Mouse (Mus musculus) E14TG2a.4 (cell line): ENCODE data around the gene Olfr147.
A peak's percentile ranks its signal among the peaks of the same experiment; 100 is the strongest.
"Not testable (repeated sequence)": the region's sequence is repeated elsewhere in the genome, so short reads cannot be mapped to it uniquely, and the experiment has no call there.

Experiments
- H3K27me3 ChIP-seq: 2 replicates; pipeline ENCODE4 v1.6.1; 2014; ENCODE audit warnings: low read length, control low read depth; ENCODE audit not compliant: insufficient read depth
- H3K36me3 ChIP-seq: 2 replicates; pipeline ENCODE4 v1.6.1; 2014; ENCODE audit warnings: low read length, control low read depth; ENCODE audit not compliant: insufficient read depth
- H3K4me1 ChIP-seq: replicated peaks from 2 replicates; pipeline ENCODE4 v1.6.1; 2014; ENCODE audit warnings: low read depth, low read length, control low read depth
- H3K4me3 ChIP-seq: replicated peaks from 2 replicates; pipeline ENCODE4 v1.5.1; 2014; ENCODE audit warnings: mild to moderate bottlenecking, low read length
- H3K9me3 ChIP-seq: 2 replicates; pipeline ENCODE4 v1.6.1; 2014; ENCODE audit warnings: low read length, control low read depth
- CTCF ChIP-seq: conservative IDR thresholded peaks from 2 replicates; pipeline ENCODE4 v1.5.1; 2014; ENCODE audit warnings: low read length
- NANOG ChIP-seq: IDR thresholded peaks from 2 replicates; pipeline ENCODE4 v1.6.1; 2014; ENCODE audit warnings: borderline replicate concordance, low read length, mixed read lengths
- POU5F1 ChIP-seq: IDR thresholded peaks from 2 replicates; pipeline ENCODE4 v1.6.1; 2014; ENCODE audit warnings: low read length, borderline replicate concordance

Olfr147 gene

DNA sequence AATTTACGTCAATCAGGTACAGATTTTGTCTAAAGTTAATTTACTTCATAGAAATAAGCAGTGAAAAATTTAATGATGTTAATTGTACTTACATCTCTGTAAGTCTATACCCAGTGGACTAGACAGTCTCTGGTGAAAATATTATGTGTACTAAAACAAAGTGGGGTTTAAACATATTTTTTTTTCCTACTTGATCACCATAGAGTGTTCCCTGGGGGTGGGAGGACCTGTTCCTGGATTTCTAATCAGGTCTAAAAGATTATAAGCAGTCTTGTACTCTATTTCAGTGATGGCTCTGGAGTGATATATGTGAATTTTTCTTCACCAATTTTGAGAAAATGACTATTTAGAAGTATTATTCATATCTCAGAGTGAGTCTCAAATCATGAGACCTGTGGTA lies at the start of gene Olfr147:
TSS of gene Olfr147 (plus strand) at position 301 of the 400 bp plus-strand sequence.
- H3K4me3 ChIP-seq: no peak within 1 kb of the TSS
- peaks cover 5% of the 10 kb centered on the region for H3K4me1 ChIP-seq
- no peaks in the 10 kb centered on the region for H3K27me3 ChIP-seq
- H3K36me3 ChIP-seq: no peaks in the 10 kb centered on the region; the same call in 1 of the 2 replicates
- peaks cover 5% of the 10 kb centered on the region; the same call in 1 of the 2 replicates for H3K9me3 ChIP-seq
- TF ChIP-seq NANOG (no peak), POU5F1 (no peak), CTCF (no peak)

DNA sequence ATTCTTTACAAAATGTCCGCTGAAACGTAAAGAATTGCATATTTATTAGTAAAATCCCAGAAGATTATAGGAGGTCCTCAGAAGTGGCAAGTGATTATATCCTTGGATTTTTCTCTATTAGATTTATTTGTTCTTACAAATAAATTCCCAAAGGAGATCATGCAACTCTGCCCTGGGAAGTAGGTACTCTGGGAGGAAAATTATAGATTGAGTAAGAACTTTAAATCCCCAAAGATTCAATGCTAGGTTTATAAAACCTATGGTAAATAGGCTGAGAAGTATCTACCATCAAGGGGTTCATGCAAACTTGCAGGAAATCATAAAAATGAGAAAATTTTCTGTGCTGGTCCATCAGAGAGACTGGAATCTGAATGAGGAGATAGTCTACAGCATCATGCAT lies 34.9 kb upstream of the Olfr147 start, which contains the start of gene Olfr250:
TSS of gene Olfr250 (plus strand) at position 301 of the 400 bp plus-strand sequence.
- H3K9me3 ChIP-seq: no peaks in the 10 kb centered on the region
- TF ChIP-seq CTCF (no peak), POU5F1 (no peak), NANOG (no peak)
- H3K36me3 ChIP-seq: no peaks in the 10 kb centered on the region
- H3K4me1 ChIP-seq: no peaks in the 10 kb centered on the region
- H3K4me3 ChIP-seq: no peak within 1 kb of the TSS
- H3K27me3 ChIP-seq: no peaks in the 10 kb centered on the region

DNA sequence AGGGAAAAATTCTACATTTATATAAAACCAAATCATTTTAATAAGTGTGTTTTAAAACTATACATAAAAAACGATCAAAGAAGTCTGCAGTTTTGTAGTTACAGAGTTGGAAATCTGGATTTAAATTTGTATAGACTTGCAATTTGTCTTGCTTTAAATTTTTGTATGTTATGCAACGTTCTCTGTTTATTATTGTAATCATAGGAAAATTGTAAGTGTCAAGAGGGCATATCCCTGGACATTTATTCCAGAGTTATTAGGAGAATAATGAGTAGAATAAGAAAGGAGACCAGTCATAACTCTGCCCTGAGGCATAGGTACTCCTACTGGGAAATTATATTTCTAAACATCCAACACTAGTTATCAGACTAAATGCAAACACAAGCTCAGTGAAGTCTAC lies 24.7 kb upstream of the Olfr147 start, which contains the start of gene Olfr251:
TSS of gene Olfr251 (plus strand) at position 301 of the 400 bp plus-strand sequence.
- no peaks in the 10 kb centered on the region for H3K9me3 ChIP-seq
- H3K4me3 ChIP-seq: no peak within 1 kb of the TSS
- TF ChIP-seq POU5F1 (no peak), NANOG (no peak), CTCF (no peak)
- H3K36me3 ChIP-seq: no peaks in the 10 kb centered on the region
- H3K4me1 ChIP-seq: no peaks in the 10 kb centered on the region
- H3K27me3 ChIP-seq: no peaks in the 10 kb centered on the region

DNA sequence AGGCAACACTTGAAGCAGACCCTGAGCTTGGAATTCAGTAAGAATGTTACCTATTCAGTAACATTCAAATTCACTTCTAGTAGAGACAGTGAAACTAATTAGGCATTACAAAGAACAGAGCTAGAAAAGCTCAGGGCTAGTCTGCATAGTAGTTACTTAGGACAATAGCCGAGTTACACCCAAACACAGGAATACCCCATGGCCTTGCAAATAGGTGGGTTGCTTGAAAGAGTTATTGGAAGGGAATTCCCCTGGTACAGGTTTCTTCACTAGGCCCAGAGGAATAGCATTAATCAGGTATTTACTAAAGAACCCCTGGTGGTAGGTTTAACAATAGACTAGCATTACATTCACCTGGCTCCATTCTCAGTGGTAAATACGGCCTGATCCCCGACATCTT lies 6.0 kb downstream of the Olfr147 start:
- H3K4me1 ChIP-seq, H3K36me3 ChIP-seq, H3K27me3 ChIP-seq, H3K4me3 ChIP-seq: not testable (repeated sequence)
- TF ChIP-seq NANOG: peak; percentile 81; the same call in 1 of the 2 replicates
- H3K9me3 ChIP-seq: peaks cover 24% of the 10 kb centered on the region

DNA sequence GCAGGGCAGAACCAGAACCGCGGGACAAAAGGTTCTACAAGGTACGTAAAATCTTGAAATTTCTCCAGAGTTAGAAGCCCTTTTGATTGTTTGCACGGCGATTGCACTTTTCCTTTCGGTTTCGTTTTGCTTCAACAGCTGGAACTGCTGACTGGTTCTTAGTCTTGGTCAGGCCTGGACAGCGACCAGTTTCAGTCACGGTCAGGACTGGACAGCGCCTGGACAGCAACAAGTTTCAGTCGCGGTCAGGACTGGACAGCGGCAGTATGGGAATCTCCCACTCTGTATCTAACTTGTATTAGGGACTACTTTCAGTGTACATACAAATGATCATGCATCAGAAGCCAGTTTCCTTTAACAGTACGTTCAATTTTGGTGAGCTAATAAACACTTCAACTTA lies 12.0 kb downstream of the Olfr147 start:
- H3K27me3 ChIP-seq, H3K9me3 ChIP-seq, H3K4me3 ChIP-seq, H3K36me3 ChIP-seq, H3K4me1 ChIP-seq: not testable (repeated sequence)

DNA sequence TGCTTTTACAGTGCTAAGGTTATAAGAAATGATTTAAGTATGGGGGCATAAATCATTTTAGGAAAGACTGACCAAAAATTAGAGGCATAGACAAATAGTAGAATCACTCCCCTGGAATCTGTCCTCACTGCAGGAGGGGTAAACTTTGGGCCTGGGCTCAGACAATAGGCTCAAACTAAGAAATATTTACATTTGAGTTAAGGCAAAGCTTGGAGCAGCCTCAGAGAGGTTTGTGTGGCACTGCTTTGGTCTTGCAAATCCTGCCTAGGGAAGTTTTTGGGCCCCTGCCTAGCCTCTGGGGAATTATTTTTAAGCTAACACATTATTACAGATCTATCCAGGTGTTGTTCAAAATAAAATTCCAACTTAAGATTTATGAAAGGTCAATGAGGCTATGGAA lies 22.3 kb downstream of the Olfr147 start:
- Histone ChIP-seq H3K27me3 (no peaks in the 10 kb centered on the region), H3K4me1 (peaks cover 6% of the 10 kb centered on the region; the same call in 1 of the 2 replicates), H3K9me3 (peaks cover 42% of the 10 kb centered on the region), H3K4me3 (no peak overlapping the region), H3K36me3 (0 out of 2 replicates have a peak, but pooled peaks cover 4% of the 10 kb centered on the region)
- TF ChIP-seq NANOG: no peak
- no peak for TF ChIP-seq POU5F1
- TF ChIP-seq CTCF: no peak

DNA sequence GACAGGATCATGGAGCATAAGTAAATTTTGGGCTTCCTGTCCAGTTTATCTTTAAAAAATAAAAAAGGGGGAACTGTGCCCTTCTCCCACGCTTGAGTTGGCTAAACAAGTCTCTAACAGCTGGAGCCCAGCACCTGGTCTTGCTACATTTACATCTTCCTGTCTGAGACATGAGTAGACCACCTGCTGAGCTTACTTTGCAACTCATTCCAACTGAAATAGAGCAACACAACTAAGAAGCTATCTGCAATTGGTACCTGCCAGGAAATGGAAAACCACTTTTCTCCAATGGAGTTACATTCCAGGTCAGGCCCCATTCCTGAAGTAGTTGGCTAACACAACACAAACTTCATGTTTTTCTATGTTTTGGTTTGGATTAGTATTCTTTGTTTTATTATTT lies 25.5 kb downstream of the Olfr147 start:
- no peaks in the 10 kb centered on the region for H3K27me3 ChIP-seq
- H3K36me3 ChIP-seq: no peaks in the 10 kb centered on the region
- no peak overlapping the region for H3K4me3 ChIP-seq
- H3K9me3 ChIP-seq: peaks cover 22% of the 10 kb centered on the region; the same call in 1 of the 2 replicates
- TF ChIP-seq POU5F1 (no peak), CTCF (no peak), NANOG (no peak)
- peaks cover 6% of the 10 kb centered on the region; the same call in 1 of the 2 replicates for H3K4me1 ChIP-seq

DNA sequence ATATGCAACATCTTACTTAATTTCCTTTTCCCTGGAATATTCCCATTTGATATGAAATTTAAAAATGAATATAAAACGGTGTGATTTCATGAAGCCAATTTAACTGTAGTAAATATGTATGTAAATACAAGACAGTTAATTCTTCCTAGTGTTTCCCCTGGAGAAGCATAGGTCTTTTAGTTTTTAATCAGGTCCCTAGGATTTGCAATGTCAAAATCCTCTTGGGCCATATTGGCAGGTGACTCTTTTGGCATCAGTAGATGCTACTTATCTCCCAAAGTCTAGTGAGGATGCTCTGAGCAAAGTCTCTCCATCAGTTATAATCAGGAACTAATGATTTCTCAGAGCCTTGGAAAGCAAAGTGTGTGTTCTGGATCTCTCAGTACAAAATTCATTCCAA lies 27.7 kb downstream of the Olfr147 start, which contains the start of gene Olfr901:
TSS of gene Olfr901 (plus strand) at position 301 of the 400 bp plus-strand sequence.
- Histone ChIP-seq H3K27me3 (no peaks in the 10 kb centered on the region), H3K36me3 (no peaks in the 10 kb centered on the region), H3K9me3 (peaks cover 18% of the 10 kb centered on the region; the same call in 1 of the 2 replicates), H3K4me1 (peaks cover 3% of the 10 kb centered on the region; the same call in 1 of the 2 replicates), H3K4me3 (no peak within 1 kb of the TSS)
- TF ChIP-seq NANOG (no peak), POU5F1 (no peak), CTCF (no peak)

DNA sequence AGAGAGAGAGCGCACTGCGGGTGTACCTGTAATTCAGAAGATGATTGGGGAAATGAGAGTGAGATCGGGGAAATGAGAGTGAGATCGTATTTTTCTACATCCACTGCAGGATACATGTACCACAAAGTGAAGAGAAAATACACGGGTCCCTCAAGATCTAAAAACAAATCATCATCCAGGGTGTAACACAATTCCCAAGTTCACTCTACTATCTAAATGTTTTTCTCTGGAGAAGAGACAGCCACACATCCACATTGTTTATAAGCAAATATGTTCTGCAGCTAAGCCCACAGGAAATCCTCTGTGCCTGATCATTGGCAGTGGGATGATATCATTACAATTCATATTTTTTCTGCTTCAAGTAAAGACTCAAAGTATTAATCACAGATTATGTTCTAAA lies 45.9 kb downstream of the Olfr147 start, which contains the start of gene Olfr902:
TSS of gene Olfr902 (plus strand) at position 301 of the 400 bp plus-strand sequence.
- Histone ChIP-seq H3K36me3 (no peaks in the 10 kb centered on the region), H3K9me3 (no peaks in the 10 kb centered on the region), H3K4me3 (no peak within 1 kb of the TSS), H3K4me1 (no peaks in the 10 kb centered on the region), H3K27me3 (no peaks in the 10 kb centered on the region)
- TF ChIP-seq POU5F1 (no peak), NANOG (no peak), CTCF (no peak)
